Mouse (Mus musculus): Measurements from ENCODE around the gene Prox1. TPM values are rescaled to one million over a fixed set of nuclear protein-coding genes. Genes with fewer than 3 reads are reported as not detected.

The Prox1 gene
- total RNA-seq (2023) = not detected

GRCm38 (mm10) chr1:190169911-190170818, at the start of gene Prox1:
TSS of gene Prox1 (minus strand) at chr1:190170714.

Other genes with a start within 250 kb of the Prox1 start
- 10 to 100 TPM; 10.2 to 12.7 TPM for gene Smyd2, start 248.4 kb downstream of the Prox1 start, total RNA-seq (2023)